Mouse (Mus musculus): ENCODE results near the gene Ube2c. TPM values are rescaled to one million over a fixed set of nuclear protein-coding genes. Genes with fewer than 3 reads are reported as not detected.

Gene Ube2c
- polyA plus RNA-seq, 1 experiment, result 94.0 TPM

- TF ChIP-seq CTCF (IDR thresholded peaks at IDR 0.05; ENCODE audit: borderline replicate concordance, extremely low read depth, insufficient read depth, insufficient read length) (no peak), POLR2A (IDR thresholded peaks at IDR 0.05; ENCODE audit: borderline replicate concordance, extremely low read depth, insufficient read depth, insufficient read length, poor library complexity, severe bottlenecking) (no peak)
- no peak for DNase-seq (ENCODE audit: low read depth)
Observed at GRCm38 (mm10) chr2:164746693-164747092, 23.0 kb upstream of the Ube2c start.

GRCm38 (mm10) chr2:164748191-164748590 is 21.5 kb upstream of the Ube2c start:
- TF ChIP-seq CTCF (IDR thresholded peaks at IDR 0.05; ENCODE audit: borderline replicate concordance, extremely low read depth, insufficient read depth, insufficient read length) (no peak), POLR2A (IDR thresholded peaks at IDR 0.05; ENCODE audit: borderline replicate concordance, extremely low read depth, insufficient read depth, insufficient read length, poor library complexity, severe bottlenecking) (no peak)
- DNase-seq (ENCODE audit: low read depth), result no peak

DNA sequence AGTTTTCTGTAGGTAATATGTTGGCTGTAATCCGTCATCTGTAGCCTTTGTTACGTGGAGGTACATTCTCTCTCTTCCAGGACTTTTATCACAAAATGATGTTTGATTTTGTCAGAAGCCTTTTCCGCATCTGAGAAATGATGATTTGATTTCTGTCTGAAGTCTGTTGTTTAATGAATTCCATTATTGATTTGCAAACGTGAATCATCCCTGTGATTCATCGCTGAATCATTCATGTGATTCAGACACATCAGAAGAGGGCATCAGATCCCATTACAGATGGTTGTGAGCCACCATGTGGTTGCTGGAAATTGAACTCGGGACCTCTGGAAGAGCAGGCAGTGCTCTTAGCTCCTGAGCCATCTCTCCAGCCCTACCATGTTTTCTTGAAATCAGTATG is 20.7 kb upstream of the Ube2c start:
- no peak for TF ChIP-seq POLR2A (IDR thresholded peaks at IDR 0.05; ENCODE audit: borderline replicate concordance, extremely low read depth, insufficient read depth, insufficient read length, poor library complexity, severe bottlenecking)
- no peak for TF ChIP-seq CTCF (IDR thresholded peaks at IDR 0.05; ENCODE audit: borderline replicate concordance, extremely low read depth, insufficient read depth, insufficient read length)
- no peak for DNase-seq (ENCODE audit: low read depth)

DNA sequence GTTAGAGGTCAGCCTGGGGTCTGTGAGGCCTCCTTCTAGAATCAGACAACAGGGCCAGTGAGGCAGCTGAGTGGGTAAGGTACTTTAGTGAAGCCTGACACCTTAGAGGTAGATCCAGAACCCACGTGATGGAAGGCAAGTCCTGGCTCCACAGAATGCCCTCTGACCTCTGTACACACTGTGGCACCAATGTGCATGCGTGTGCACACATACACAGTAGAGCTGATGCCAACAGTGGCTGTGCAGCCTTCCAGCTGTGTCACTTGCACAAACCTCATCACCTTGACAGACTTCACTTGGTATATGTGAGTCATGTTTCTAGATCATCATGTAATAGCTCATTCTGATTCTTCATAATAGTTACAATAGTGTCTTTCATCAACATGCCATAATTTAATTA is 17.2 kb upstream of the Ube2c start:
- TF ChIP-seq POLR2A (IDR thresholded peaks at IDR 0.05; ENCODE audit: borderline replicate concordance, extremely low read depth, insufficient read depth, insufficient read length, poor library complexity, severe bottlenecking) (no peak), CTCF (IDR thresholded peaks at IDR 0.05; ENCODE audit: borderline replicate concordance, extremely low read depth, insufficient read depth, insufficient read length) (no peak)
- DNase-seq (ENCODE audit: low read depth), result no peak

GRCm38 (mm10) chr2:164754105-164754504 is 15.6 kb upstream of the Ube2c start:
- DNase-seq (ENCODE audit: low read depth), result no peak
- TF ChIP-seq CTCF (IDR thresholded peaks at IDR 0.05; ENCODE audit: borderline replicate concordance, extremely low read depth, insufficient read depth, insufficient read length), result no peak
- TF ChIP-seq POLR2A (IDR thresholded peaks at IDR 0.05; ENCODE audit: borderline replicate concordance, extremely low read depth, insufficient read depth, insufficient read length, poor library complexity, severe bottlenecking), result no peak

- TF ChIP-seq CTCF (IDR thresholded peaks at IDR 0.05; ENCODE audit: borderline replicate concordance, extremely low read depth, insufficient read depth, insufficient read length), result no peak
- TF ChIP-seq POLR2A (IDR thresholded peaks at IDR 0.05; ENCODE audit: borderline replicate concordance, extremely low read depth, insufficient read depth, insufficient read length, poor library complexity, severe bottlenecking), result no peak
- DNase-seq (ENCODE audit: low read depth), result no peak
Observed at GRCm38 (mm10) chr2:164754800-164755199, 14.9 kb upstream of the Ube2c start.

DNA sequence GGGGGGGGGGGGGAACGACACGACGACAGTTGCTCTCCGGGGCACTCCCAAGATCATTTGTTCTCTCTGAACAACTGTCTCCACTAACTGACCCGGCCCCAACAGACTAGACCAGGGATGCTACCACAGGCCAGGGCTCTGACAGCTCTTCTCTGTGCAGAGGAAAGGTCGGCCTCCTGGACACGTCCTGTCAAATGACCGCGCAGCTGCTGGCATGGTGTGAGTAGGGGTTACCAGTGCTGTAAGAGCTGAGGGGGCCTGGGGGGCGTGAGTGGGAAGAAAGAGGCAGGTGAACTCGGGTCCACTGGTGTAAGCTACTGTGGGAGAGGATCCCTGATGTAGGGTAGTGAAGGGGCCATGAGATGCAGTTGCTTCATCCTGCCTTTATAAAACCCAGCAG is 11.9 kb upstream of the Ube2c start:
- TF ChIP-seq POLR2A (IDR thresholded peaks at IDR 0.05; ENCODE audit: borderline replicate concordance, extremely low read depth, insufficient read depth, insufficient read length, poor library complexity, severe bottlenecking) (no peak), CTCF (IDR thresholded peaks at IDR 0.05; ENCODE audit: borderline replicate concordance, extremely low read depth, insufficient read depth, insufficient read length) (no peak)

GRCm38 (mm10) chr2:164758692-164759091 is 11.0 kb upstream of the Ube2c start:
- DNase-seq (ENCODE audit: low read depth), result no peak
- TF ChIP-seq POLR2A (IDR thresholded peaks at IDR 0.05; ENCODE audit: borderline replicate concordance, extremely low read depth, insufficient read depth, insufficient read length, poor library complexity, severe bottlenecking), result no peak
- TF ChIP-seq CTCF (IDR thresholded peaks at IDR 0.05; ENCODE audit: borderline replicate concordance, extremely low read depth, insufficient read depth, insufficient read length), result no peak

More for the DNA sequence above, 11.9 kb upstream of the Ube2c start:
- DNase-seq (ENCODE audit: low read depth), result no peak

- no peak for TF ChIP-seq CTCF (IDR thresholded peaks at IDR 0.05; ENCODE audit: borderline replicate concordance, extremely low read depth, insufficient read depth, insufficient read length)
Observed at GRCm38 (mm10) chr2:164760059-164760833, 9.5 kb upstream of the Ube2c start.

GRCm38 (mm10) chr2:164761502-164761901 is 8.2 kb upstream of the Ube2c start:
- TF ChIP-seq CTCF (IDR thresholded peaks at IDR 0.05; ENCODE audit: borderline replicate concordance, extremely low read depth, insufficient read depth, insufficient read length), result no peak

More at GRCm38 (mm10) chr2:164760059-164760833, 9.5 kb upstream of the Ube2c start:
- DNase-seq (ENCODE audit: low read depth), result no peak

DNA sequence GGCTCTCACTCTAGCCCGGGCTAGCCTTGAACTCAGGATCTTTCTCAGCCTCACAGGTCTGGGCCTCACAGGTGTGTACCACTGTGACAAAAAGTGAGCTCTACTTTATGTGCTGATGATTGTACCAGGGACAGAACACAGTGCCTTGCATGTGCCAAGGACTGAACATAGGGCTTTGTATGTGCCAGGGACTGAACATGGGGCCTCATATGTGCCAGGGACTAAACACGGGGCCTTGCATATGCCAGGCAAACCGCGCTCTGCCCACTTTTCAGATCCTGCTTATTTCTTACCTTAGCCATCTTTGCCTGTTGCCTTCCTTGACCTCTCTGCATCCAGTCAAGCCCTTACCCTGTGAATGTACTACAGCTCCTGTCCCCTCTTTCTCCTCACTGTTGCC is 7.7 kb upstream of the Ube2c start:
- TF ChIP-seq CTCF (IDR thresholded peaks at IDR 0.05; ENCODE audit: borderline replicate concordance, extremely low read depth, insufficient read depth, insufficient read length), result no peak
- no peak for TF ChIP-seq POLR2A (IDR thresholded peaks at IDR 0.05; ENCODE audit: borderline replicate concordance, extremely low read depth, insufficient read depth, insufficient read length, poor library complexity, severe bottlenecking)
- no peak for DNase-seq (ENCODE audit: low read depth)

More at GRCm38 (mm10) chr2:164761502-164761901, 8.2 kb upstream of the Ube2c start:
- DNase-seq (ENCODE audit: low read depth), result no peak

- no peak for TF ChIP-seq CTCF (IDR thresholded peaks at IDR 0.05; ENCODE audit: borderline replicate concordance, extremely low read depth, insufficient read depth, insufficient read length)
- TF ChIP-seq POLR2A (IDR thresholded peaks at IDR 0.05; ENCODE audit: borderline replicate concordance, extremely low read depth, insufficient read depth, insufficient read length, poor library complexity, severe bottlenecking), result no peak
- DNase-seq (ENCODE audit: low read depth), result no peak
Observed at GRCm38 (mm10) chr2:164762593-164762992, 7.1 kb upstream of the Ube2c start.

Measured in brain, embryonic 14.5 days (tissue).